Mouse (Mus musculus): ENCODE data around the gene Nrip1.
A peak's percentile ranks its signal among the peaks of the same experiment; 100 is the strongest.

The Nrip1 gene

GRCm38 (mm10) chr16:76347719-76348421 is 25.8 kb downstream of the Nrip1 start:
- no peak for DNase-seq (ENCODE audit: low read depth)

GRCm38 (mm10) chr16:76346371-76346770 is 27.3 kb downstream of the Nrip1 start:
- DNase-seq (ENCODE audit: low read depth): no peak

- DNase-seq (ENCODE audit: low read depth): no peak
These were observed 28.8 kb downstream of the Nrip1 start for GRCm38 (mm10) chr16:76344761-76345368.

GRCm38 (mm10) chr16:76344030-76344429 is 29.6 kb downstream of the Nrip1 start:
- no peak for DNase-seq (ENCODE audit: low read depth)

GRCm38 (mm10) chr16:76341636-76342035 is 32.0 kb downstream of the Nrip1 start:
- peak; percentile 52 for DNase-seq (ENCODE audit: low read depth)

- no peak for DNase-seq (ENCODE audit: low read depth)
These were observed 34.4 kb downstream of the Nrip1 start for GRCm38 (mm10) chr16:76339256-76339655.

GRCm38 (mm10) chr16:76337351-76337750 is 36.3 kb downstream of the Nrip1 start:
- DNase-seq (ENCODE audit: low read depth): no peak

GRCm38 (mm10) chr16:76336932-76337331 is 36.7 kb downstream of the Nrip1 start:
- no peak for DNase-seq (ENCODE audit: low read depth)

GRCm38 (mm10) chr16:76335913-76336312 is 37.7 kb downstream of the Nrip1 start:
- DNase-seq (ENCODE audit: low read depth): no peak

GRCm38 (mm10) chr16:76332127-76332526 is 41.5 kb downstream of the Nrip1 start:
- no peak for DNase-seq (ENCODE audit: low read depth)

- no peak for DNase-seq (ENCODE audit: low read depth)
These were observed 42.4 kb downstream of the Nrip1 start for GRCm38 (mm10) chr16:76331231-76331630.

GRCm38 (mm10) chr16:76325315-76325710 is 48.3 kb downstream of the Nrip1 start:
- no peak for DNase-seq (ENCODE audit: low read depth)

GRCm38 (mm10) chr16:76324411-76325314 is 49.0 kb downstream of the Nrip1 start:
- peak; percentile 2 for DNase-seq (ENCODE audit: low read depth)

- no peak for DNase-seq (ENCODE audit: low read depth)
These were observed 49.9 kb downstream of the Nrip1 start for GRCm38 (mm10) chr16:76323594-76324307.

- no peak for DNase-seq (ENCODE audit: low read depth)
These were observed 50.5 kb downstream of the Nrip1 start for GRCm38 (mm10) chr16:76323141-76323540.

- DNase-seq (ENCODE audit: low read depth): no peak
These were observed 52.0 kb downstream of the Nrip1 start for GRCm38 (mm10) chr16:76321527-76322165.

- no peak for DNase-seq (ENCODE audit: low read depth)
These were observed 53.5 kb downstream of the Nrip1 start for GRCm38 (mm10) chr16:76320118-76320473.

GRCm38 (mm10) chr16:76319364-76320117 is 54.1 kb downstream of the Nrip1 start:
- no peak for DNase-seq (ENCODE audit: low read depth)

- DNase-seq (ENCODE audit: low read depth): no peak
These were observed 55.2 kb downstream of the Nrip1 start for GRCm38 (mm10) chr16:76318331-76318922.
